Mouse (Mus musculus): ENCODE measurements around the gene Gm12216.

GRCm38 (mm10) chr11:53762827-53763495, 96.1 kb downstream of the Gm12216 start:
- TF ChIP-seq ZNF384 (IDR thresholded peaks at IDR 0.05; ENCODE audit: low read depth, low read length) (no peak), ZC3H11A (IDR thresholded peaks at IDR 0.05; ENCODE audit: borderline replicate concordance, low read depth, low read length) (no peak)

All from ES-E14 (cell line).